Mouse (Mus musculus) left cerebral cortex, adult 11 months (tissue): ENCODE measurements around the gene Slc52a3.

Experiments used
- DNase-seq: peaks from one replicate; pipeline ENCODE4 v3.0.0; 2022; ENCODE audit warnings: low spot score

Slc52a3 gene

GRCm38 (mm10) chr2:152048981-152049441 is 52.7 kb downstream of the Slc52a3 start:
- DNase-seq = no peak

GRCm38 (mm10) chr2:152049611-152050270 is 53.4 kb downstream of the Slc52a3 start:
- no peak for DNase-seq

GRCm38 (mm10) chr2:152050316-152050715 is 54.0 kb downstream of the Slc52a3 start:
- no peak for DNase-seq

- no peak for DNase-seq
These were observed 55.7 kb downstream of the Slc52a3 start for GRCm38 (mm10) chr2:152051985-152052384.

- DNase-seq = no peak
These were observed 59.1 kb downstream of the Slc52a3 start for GRCm38 (mm10) chr2:152055406-152055805.

GRCm38 (mm10) chr2:152056368-152057251 is 60.3 kb downstream of the Slc52a3 start:
- no peak for DNase-seq

GRCm38 (mm10) chr2:152057252-152057563 is 60.9 kb downstream of the Slc52a3 start:
- no peak for DNase-seq
